Mouse (Mus musculus) MEL (cell line): ENCODE measurements around the gene Ebf4. TPM values are rescaled to one million over a fixed set of nuclear protein-coding genes. Genes with fewer than 3 reads are reported as not detected.

Experiments
- DNase-seq: peaks from one replicate; pipeline ENCODE4 v3.0.0; 2011; ENCODE audit warnings: low read depth, low spot score
- H3K27ac ChIP-seq: 2 replicates; pipeline ENCODE4 v1.5.1; 2012; ENCODE audit warnings: low read depth, mild to moderate bottlenecking, control low read depth, low read length, moderate library complexity; ENCODE audit not compliant: control insufficient read depth
- H3K27me3 ChIP-seq, 2 experiments: fragments of 150-350 bp in 1 of 2; sonication (generic) in 1 of 2; 2 replicates each; pipeline ENCODE4 v1.6.1; 2012; ENCODE audit warnings: low read length in 2 of 2, mild to moderate bottlenecking in 2 of 2, improper control_type of control experiment in 1 of 2, moderate library complexity in 1 of 2; ENCODE audit not compliant: insufficient read depth in 2 of 2, control insufficient read depth in 1 of 2
- H3K36me3 ChIP-seq, 2 experiments: 2 replicates each; pipeline ENCODE4 v1.6.1; 2012 to 2014; ENCODE audit warnings: low read length in 2 of 2, improper control_type of control experiment in 1 of 2, inconsistent platforms in 1 of 2, mild to moderate bottlenecking in 1 of 2; ENCODE audit not compliant: insufficient read depth in 2 of 2, control insufficient read depth in 1 of 2
- H3K4me1 ChIP-seq, 2 experiments: fragments of 150-350 bp in 1 of 2; sonication (generic) in 1 of 2; 2 replicates each; pipeline ENCODE4 v1.6.1; 2012; ENCODE audit warnings: low read length in 2 of 2, improper control_type of control experiment in 1 of 2, mild to moderate bottlenecking in 1 of 2; ENCODE audit not compliant: insufficient read depth in 2 of 2, control insufficient read depth in 1 of 2
- H3K4me3 ChIP-seq, 2 experiments: fragments of 150-350 bp in 1 of 2; sonication (generic) in 1 of 2; 2 replicates each; pipeline ENCODE4 v1.5.1; 2012; ENCODE audit warnings: low read depth in 2 of 2, low read length in 2 of 2, mild to moderate bottlenecking in 2 of 2, moderate library complexity in 2 of 2, control low read depth in 1 of 2, improper control_type of control experiment in 1 of 2; ENCODE audit not compliant: control insufficient read depth in 1 of 2, insufficient read depth in 1 of 2
- H3K79me2 ChIP-seq: 2 replicates; pipeline ENCODE4 v1.6.1; 2012; ENCODE audit warnings: mild to moderate bottlenecking, low read length, moderate library complexity; ENCODE audit not compliant: control insufficient read depth, poor library complexity, insufficient read depth
- H3K9ac ChIP-seq: 2 replicates; pipeline ENCODE4 v1.6.1; 2012; ENCODE audit warnings: low read depth, mild to moderate bottlenecking, control low read depth, low read length, moderate library complexity; ENCODE audit not compliant: control insufficient read depth, poor library complexity, severe bottlenecking
- H3K9me3 ChIP-seq: fragments of 150-350 bp; sonication (generic); replicated peaks from 2 replicates; pipeline ENCODE4 v1.6.1; 2012; ENCODE audit warnings: mild to moderate bottlenecking, low read length, improper control_type of control experiment, moderate library complexity; ENCODE audit not compliant: insufficient read depth
- BHLHE40 ChIP-seq: IDR thresholded peaks from 2 replicates; pipeline ENCODE4 v1.6.1; 2012; ENCODE audit warnings: low read depth, mild to moderate bottlenecking, inconsistent platforms, low read length, improper control_type of control experiment, borderline replicate concordance
- CHD1 ChIP-seq: IDR thresholded peaks from 2 replicates; pipeline ENCODE4 v1.6.1; 2012; ENCODE audit warnings: low read depth, mild to moderate bottlenecking, inconsistent platforms, low read length, improper control_type of control experiment
- CTCF ChIP-seq, 3 experiments: IDR thresholded peaks in 2 of 3; conservative IDR thresholded peaks in 1 of 3; 2 replicates each; pipeline ENCODE4 v1.5.1; 2011 to 2012; ENCODE audit warnings: low read length in 3 of 3, low read depth in 2 of 3, mild to moderate bottlenecking in 2 of 3, improper control_type of control experiment in 1 of 3, inconsistent platforms in 1 of 3, mixed read lengths in 1 of 3, moderate library complexity in 1 of 3; ENCODE audit not compliant: control insufficient read depth in 1 of 3, insufficient read depth in 1 of 3, poor library complexity in 1 of 3, severe bottlenecking in 1 of 3
- E2F4 ChIP-seq: IDR thresholded peaks from 2 replicates; pipeline ENCODE4 v1.6.1; 2011; ENCODE audit warnings: low read depth, low read length, improper control_type of control experiment, borderline replicate concordance
- ELF1 ChIP-seq: IDR thresholded peaks from 2 replicates; pipeline ENCODE4 v1.6.1; 2014; ENCODE audit warnings: low read depth, mild to moderate bottlenecking, inconsistent platforms, low read length, improper control_type of control experiment, moderate library complexity
- EP300 ChIP-seq, 2 experiments: IDR thresholded peaks; 2 replicates each; pipeline ENCODE4 v1.6.1; 2011; ENCODE audit warnings: improper control_type of control experiment in 2 of 2, low read length in 2 of 2, low read depth in 1 of 2, mild to moderate bottlenecking in 1 of 2
- ETS1 ChIP-seq: IDR thresholded peaks from 2 replicates; pipeline ENCODE4 v1.6.1; 2012; ENCODE audit warnings: low read depth, mild to moderate bottlenecking, inconsistent platforms, low read length, improper control_type of control experiment, moderate library complexity
- GABPA ChIP-seq: IDR thresholded peaks from 2 replicates; pipeline ENCODE4 v1.6.1; 2012; ENCODE audit warnings: low read depth, mild to moderate bottlenecking, inconsistent platforms, low read length, improper control_type of control experiment, moderate library complexity
- GATA1 ChIP-seq: IDR thresholded peaks from 2 replicates; pipeline ENCODE4 v1.6.1; 2011; ENCODE audit warnings: low read depth, low read length, improper control_type of control experiment
- HCFC1 ChIP-seq: IDR thresholded peaks from 2 replicates; pipeline ENCODE4 v1.6.1; 2012; ENCODE audit warnings: low read depth, mild to moderate bottlenecking, inconsistent platforms, low read length, improper control_type of control experiment, moderate library complexity
- JUND ChIP-seq: IDR thresholded peaks from 2 replicates; pipeline ENCODE4 v1.6.1; 2011; ENCODE audit warnings: low read depth, mild to moderate bottlenecking, improper control_type of control experiment, low read length
- KAT2A ChIP-seq: conservative IDR thresholded peaks from 2 replicates; pipeline ENCODE4 v1.6.1; 2012; ENCODE audit warnings: low read depth, low read length, improper control_type of control experiment, inconsistent platforms
- MAX ChIP-seq: IDR thresholded peaks from 2 replicates; pipeline ENCODE4 v1.6.1; 2011; ENCODE audit warnings: low read length, improper control_type of control experiment
- MEF2A ChIP-seq: IDR thresholded peaks from 2 replicates; pipeline ENCODE4 v1.6.1; 2014; ENCODE audit warnings: low read depth, mild to moderate bottlenecking, inconsistent platforms, low read length, improper control_type of control experiment; ENCODE audit not compliant: poor library complexity, insufficient replicate concordance, severe bottlenecking; ENCODE audit errors: extremely low read depth
- MXI1 ChIP-seq: IDR thresholded peaks from 2 replicates; pipeline ENCODE4 v1.6.1; 2011; ENCODE audit warnings: mild to moderate bottlenecking, low read depth, low read length, improper control_type of control experiment
- MYB ChIP-seq: IDR thresholded peaks from 2 replicates; pipeline ENCODE4 v1.6.1; 2011; ENCODE audit warnings: mild to moderate bottlenecking, low read depth, low read length, improper control_type of control experiment
- MYC ChIP-seq: IDR thresholded peaks from 2 replicates; pipeline ENCODE4 v1.6.1; 2011; ENCODE audit warnings: low read depth, mild to moderate bottlenecking, low read length, improper control_type of control experiment, moderate library complexity
- NELFE ChIP-seq: IDR thresholded peaks from 2 replicates; pipeline ENCODE4 v1.6.1; 2011; ENCODE audit warnings: low read depth, low read length, improper control_type of control experiment
- NRF1 ChIP-seq: IDR thresholded peaks from 2 replicates; pipeline ENCODE4 v1.6.1; 2014; ENCODE audit warnings: low read depth, mild to moderate bottlenecking, inconsistent platforms, low read length, improper control_type of control experiment, moderate library complexity; ENCODE audit not compliant: poor library complexity, insufficient read depth, severe bottlenecking
- POLR2A ChIP-seq, 2 experiments: IDR thresholded peaks; 2 replicates each; pipeline ENCODE4 v1.6.1; 2011 to 2012; ENCODE audit warnings: low read length in 2 of 2, mild to moderate bottlenecking in 2 of 2, control low read depth in 1 of 2, improper control_type of control experiment in 1 of 2, low read depth in 1 of 2, moderate library complexity in 1 of 2; ENCODE audit not compliant: control insufficient read depth in 1 of 2, insufficient read depth in 1 of 2, poor library complexity in 1 of 2
- POLR2AphosphoS5 ChIP-seq: IDR thresholded peaks from 2 replicates; pipeline ENCODE4 v1.6.1; 2012; ENCODE audit warnings: low read depth, borderline replicate concordance, mild to moderate bottlenecking, inconsistent platforms, low read length, moderate library complexity, mixed read lengths
- RAD21 ChIP-seq: IDR thresholded peaks from 2 replicates; pipeline ENCODE4 v1.6.1; 2011; ENCODE audit warnings: mild to moderate bottlenecking, low read depth, low read length, improper control_type of control experiment
- RCOR1 ChIP-seq: IDR thresholded peaks from 2 replicates; pipeline ENCODE4 v1.6.1; 2012; ENCODE audit warnings: low read depth, mild to moderate bottlenecking, inconsistent platforms, low read length, improper control_type of control experiment
- TAL1 ChIP-seq: IDR thresholded peaks from 2 replicates; pipeline ENCODE4 v1.6.1; 2012; ENCODE audit warnings: mild to moderate bottlenecking, inconsistent platforms, low read length, moderate library complexity, mixed read lengths
- TBP ChIP-seq: IDR thresholded peaks from 2 replicates; pipeline ENCODE4 v1.8.0; 2011; ENCODE audit warnings: low read depth, low read length, improper control_type of control experiment
- TCF12 ChIP-seq: IDR thresholded peaks from 2 replicates; pipeline ENCODE4 v1.6.1; 2014; ENCODE audit warnings: low read depth, mild to moderate bottlenecking, inconsistent platforms, low read length, improper control_type of control experiment, moderate library complexity
- UBTF ChIP-seq: IDR thresholded peaks from 2 replicates; pipeline ENCODE4 v1.6.1; 2012; ENCODE audit warnings: low read depth, mild to moderate bottlenecking, inconsistent platforms, low read length, improper control_type of control experiment, moderate library complexity, borderline replicate concordance; ENCODE audit not compliant: insufficient read depth
- USF1 ChIP-seq: IDR thresholded peaks from 2 replicates; pipeline ENCODE4 v1.6.1; 2014; ENCODE audit warnings: low read depth, mild to moderate bottlenecking, inconsistent platforms, low read length, improper control_type of control experiment, moderate library complexity
- USF2 ChIP-seq, 2 experiments: IDR thresholded peaks; 2 replicates each; pipeline ENCODE4 v1.6.1; 2011 to 2012; ENCODE audit warnings: improper control_type of control experiment in 2 of 2, low read length in 2 of 2, borderline replicate concordance in 1 of 2, inconsistent platforms in 1 of 2, low read depth in 1 of 2, mild to moderate bottlenecking in 1 of 2; ENCODE audit not compliant: insufficient read depth in 1 of 2
- ZC3H11A ChIP-seq: IDR thresholded peaks from 2 replicates; pipeline ENCODE4 v1.6.1; 2012; ENCODE audit warnings: low read depth, mild to moderate bottlenecking, inconsistent platforms, low read length, improper control_type of control experiment
- ZKSCAN1 ChIP-seq: IDR thresholded peaks from 2 replicates; pipeline ENCODE4 v1.6.1; 2012; ENCODE audit warnings: low read depth, mild to moderate bottlenecking, inconsistent platforms, low read length, improper control_type of control experiment, moderate library complexity
- ZNF384 ChIP-seq: IDR thresholded peaks from 2 replicates; pipeline ENCODE4 v1.6.1; 2012; ENCODE audit warnings: low read depth, mild to moderate bottlenecking, inconsistent platforms, low read length, improper control_type of control experiment
- polyA plus RNA-seq, 2 experiments: library from polyadenylated mRNA; stranded (reverse) in 1 of 2; unstranded in 1 of 2; fragments of >175 nt in 1 of 2; fragments of >200 nt in 1 of 2; gene quantifications; 2 replicates each; pipeline versions ENCODE4 v1.2.1 to v1.2.4; 2012; ENCODE audit warnings: low replicate concordance in 2 of 2, low read depth in 1 of 2; ENCODE audit not compliant: insufficient read length in 2 of 2, insufficient read depth in 1 of 2, missing spikeins in 1 of 2
- total RNA-seq: library from RNA; depleted of rRNA; stranded (reverse); fragments of 300-350 nt; gene quantifications from 2 replicates; pipeline ENCODE4 v1.2.3, GENCODE M21; 2012

The Ebf4 gene
- total and polyA plus RNA-seq, 3 experiments, result 0.12 to 0.72 TPM; not detected in 1

- TF ChIP-seq ZC3H11A, result no peak
- TF ChIP-seq KAT2A, result no peak
- TF ChIP-seq NRF1, result no peak
- TF ChIP-seq MEF2A, result no peak
- TF ChIP-seq ETS1, result no peak
Measured at GRCm38 (mm10) chr2:130273732-130274131, 21.2 kb upstream of the Ebf4 start (continued).

GRCm38 (mm10) chr2:130274149-130274861 is 20.7 kb upstream of the Ebf4 start, which contains the start of gene Nop56:
TSS of gene Nop56 (plus strand) at chr2:130274430.
- Histone ChIP-seq H3K9ac (peak within 1 kb of the TSS; percentile 100), H3K4me1 (peaks cover 3 to 10% of the 10 kb centered on the region in 2 experiments; a peak in 2 of 4 replicates), H3K27ac (peak within 1 kb of the TSS; percentile 93), H3K36me3 (peaks cover 14 to 23% of the 10 kb centered on the region in 2 experiments), H3K27me3 (no peaks in the 10 kb centered on the region), H3K79me2 (peaks cover 43% of the 10 kb centered on the region), H3K4me3 (peak within 1 kb of the TSS; percentile 86 to 96), H3K9me3 (no peaks in the 10 kb centered on the region)
- peak; percentile 98 for DNase-seq
- TF ChIP-seq CTCF (IDR thresholded peaks at IDR 0.05 in 2 of 3, conservative IDR thresholded peaks at IDR 0.05 in 1 of 3; ENCODE audit: control insufficient read depth in 1 of 3, insufficient read depth in 1 of 3, low read depth in 2 of 3, low read length in 3 of 3, poor library complexity in 1 of 3, severe bottlenecking in 1 of 3) (peak in 1 of 3 experiments; percentile 12; a peak in 1 of 6 replicates), USF2 (IDR thresholded peaks at IDR 0.05; ENCODE audit: borderline replicate concordance in 1 of 2, insufficient read depth in 1 of 2, low read depth in 1 of 2, low read length in 2 of 2) (no peak), MAX (peak; percentile 90), TCF12 (peak; percentile 87), TAL1 (no peak), GABPA (no peak), UBTF (no peak), E2F4 (peak; percentile 91), ZC3H11A (no peak), GATA1 (no peak), ELF1 (peak; percentile 48), BHLHE40 (no peak; the same call in 1 of the 2 replicates), ETS1 (0 out of 2 replicates have a peak, but pooled peaks have one; percentile 8), ZNF384 (no peak), MXI1 (peak; percentile 95), POLR2AphosphoS5 (peak; percentile 94; the same call in 1 of the 2 replicates), RAD21 (no peak), ZKSCAN1 (no peak), MEF2A (no peak), EP300 (IDR thresholded peaks at IDR 0.05; ENCODE audit: low read depth in 1 of 2, low read length in 2 of 2) (no peak), KAT2A (peak; percentile 59; the same call in 1 of the 2 replicates), MYC (peak; percentile 96), CHD1 (peak; percentile 99), USF1 (peak; percentile 85), HCFC1 (peak; percentile 83), RCOR1 (no peak), TBP (peak; percentile 98), POLR2A (IDR thresholded peaks at IDR 0.05; ENCODE audit: control insufficient read depth in 1 of 2, insufficient read depth in 1 of 2, low read depth in 1 of 2, low read length in 2 of 2, poor library complexity in 1 of 2) (peak; percentile 96 to 99), NELFE (peak; percentile 100), JUND (no peak), MYB (no peak)
